Mouse (Mus musculus): ENCODE measurements around the gene Gm7544.
"Not testable (repeated sequence)": the region's sequence is repeated elsewhere in the genome, so short reads cannot be mapped to it uniquely, and the experiment has no call there.

Gm7544 gene

DNA sequence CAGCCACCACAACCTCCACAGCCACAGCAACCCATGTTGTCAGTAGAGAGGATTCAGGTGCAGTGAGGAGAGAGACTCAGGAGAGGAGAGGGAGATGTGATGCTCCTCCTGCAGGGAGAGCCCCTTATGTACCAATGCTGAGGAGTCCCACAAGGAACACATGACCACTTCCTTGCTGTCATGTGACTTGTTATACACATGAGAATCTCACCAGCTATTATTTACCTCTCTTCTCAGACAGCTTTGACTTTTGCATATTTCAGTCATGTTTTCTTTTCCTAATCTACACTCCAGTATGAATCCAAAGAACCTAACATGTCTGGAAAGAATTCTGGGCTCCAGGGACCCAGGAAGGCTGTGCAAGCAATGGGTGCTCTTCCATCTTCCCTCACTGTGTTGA lies at the start of gene Gm7544:
TSS of gene Gm7544 (minus strand) at position 101 of the 400 bp plus-strand sequence.
- in situ Hi-C loops (cut with MseI, MboI): not testable (repeated sequence)

DNA sequence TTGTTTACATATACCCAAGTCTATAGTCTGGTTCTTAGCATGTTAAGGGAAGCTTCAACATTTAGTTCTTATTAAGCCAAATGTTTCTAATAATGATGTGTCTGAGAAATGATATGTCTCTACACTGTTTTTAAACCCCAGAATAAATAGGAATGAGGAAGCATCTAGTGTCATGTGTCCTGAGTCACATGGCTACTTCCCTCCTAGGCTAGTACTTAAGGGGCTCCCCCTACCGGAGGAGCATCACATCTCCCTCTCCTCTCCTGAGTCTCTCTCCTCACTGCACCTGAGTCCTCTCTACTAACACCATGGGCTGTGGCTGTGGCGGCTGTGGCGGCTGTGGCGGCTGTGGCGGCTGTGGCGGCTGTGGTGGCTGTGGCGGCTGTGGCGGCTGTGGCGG lies 44.5 kb upstream of the Gm7544 start, which contains the start of gene Gm47959:
TSS of gene Gm47959 (plus strand) at position 243 of the 400 bp plus-strand sequence.
- in situ Hi-C loops (cut with MseI, MboI): not testable (repeated sequence)

DNA sequence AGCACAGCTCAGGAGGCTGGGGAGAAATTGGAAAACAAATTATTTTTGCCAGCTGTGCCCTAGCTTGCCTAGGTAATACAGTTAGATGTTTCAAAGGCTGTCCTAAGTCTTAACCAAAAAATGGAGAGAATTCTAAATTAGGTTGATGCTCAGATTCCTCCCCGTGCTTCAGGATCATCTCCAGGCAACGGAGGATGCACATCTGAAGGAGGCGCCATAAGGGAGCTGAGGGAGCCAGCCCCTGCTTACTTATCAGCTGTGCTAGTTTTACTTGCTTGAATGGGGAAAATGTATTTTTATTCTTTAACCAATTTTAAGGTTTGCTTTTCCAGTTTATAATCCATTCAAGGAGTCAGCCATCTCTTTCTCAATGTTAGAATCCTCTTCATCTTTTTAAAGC lies 38.1 kb upstream of the Gm7544 start:
- in situ Hi-C loops (cut with MseI, MboI): loop anchor here in 1 of 2 experiments (25.0 kb wide), 1 partner anchor 432 kb away; no protein-coding TSS in a partner anchor

DNA sequence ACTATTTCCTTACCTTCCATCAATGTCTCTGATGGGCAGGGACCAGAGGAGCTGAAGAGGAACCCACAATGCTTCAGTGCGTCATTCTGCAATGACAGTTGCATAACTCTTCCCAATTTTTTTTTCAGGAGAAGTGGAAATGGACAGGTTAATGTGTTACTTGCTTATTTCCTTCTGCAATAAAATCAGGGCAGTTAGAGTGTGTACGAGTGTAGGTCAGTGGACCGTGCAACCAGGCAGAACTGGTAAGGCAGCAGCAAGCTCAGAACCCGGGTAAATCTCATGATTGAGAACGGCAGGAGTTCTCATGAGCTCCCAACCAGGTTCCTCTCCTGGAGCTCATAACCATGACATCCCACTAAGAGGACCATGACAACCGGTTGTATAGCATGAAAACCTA lies 36.3 kb upstream of the Gm7544 start:
- in situ Hi-C loops (cut with MseI, MboI): loop anchor here in 1 of 2 experiments (25.0 kb wide), 1 partner anchor 430 kb away; no protein-coding TSS in a partner anchor

DNA sequence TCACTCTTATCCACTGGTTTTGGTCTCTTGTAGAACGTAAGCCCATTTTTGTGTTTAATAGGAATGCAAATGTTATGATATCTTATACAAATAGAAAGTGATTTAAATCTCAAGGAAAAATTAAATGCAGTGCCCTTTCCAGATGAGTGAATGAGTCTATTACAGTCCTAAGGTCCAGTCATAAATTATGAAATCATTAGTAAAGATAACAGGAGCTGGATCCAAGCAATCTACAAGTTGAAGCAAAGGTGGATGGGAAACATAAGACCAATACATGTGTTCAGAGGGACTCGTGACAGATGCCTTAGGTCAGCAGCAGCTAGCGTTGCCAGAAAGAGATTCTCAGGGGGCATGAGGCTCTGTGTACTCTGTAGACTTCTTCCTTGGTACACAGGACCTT lies 35.8 kb upstream of the Gm7544 start:
- in situ Hi-C loops (cut with MseI, MboI): loop anchor here in 1 of 2 experiments (25.0 kb wide), 1 partner anchor 429 kb away; no protein-coding TSS in a partner anchor

DNA sequence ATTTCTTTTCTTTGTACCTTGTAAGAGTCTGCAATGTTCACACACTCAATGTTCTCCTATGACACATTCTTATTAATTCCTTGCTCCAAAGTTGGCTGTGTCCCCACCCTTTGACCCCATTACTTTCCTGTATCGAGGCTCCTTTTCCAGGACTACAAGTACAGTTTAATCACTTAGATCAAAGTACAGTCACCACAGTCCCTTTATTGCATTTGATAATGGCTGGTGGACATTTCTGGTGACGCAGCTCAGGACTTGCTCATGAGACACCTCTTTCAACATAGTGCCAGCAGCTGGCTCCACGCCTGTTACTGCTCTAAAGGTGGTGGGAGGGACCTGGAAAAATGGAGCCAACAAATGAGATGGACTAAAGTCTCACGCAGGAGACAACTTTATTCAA lies 35.2 kb upstream of the Gm7544 start:
- in situ Hi-C loops (cut with MseI, MboI): loop anchor here in 1 of 2 experiments (25.0 kb wide), 1 partner anchor 429 kb away; no protein-coding TSS in a partner anchor

DNA sequence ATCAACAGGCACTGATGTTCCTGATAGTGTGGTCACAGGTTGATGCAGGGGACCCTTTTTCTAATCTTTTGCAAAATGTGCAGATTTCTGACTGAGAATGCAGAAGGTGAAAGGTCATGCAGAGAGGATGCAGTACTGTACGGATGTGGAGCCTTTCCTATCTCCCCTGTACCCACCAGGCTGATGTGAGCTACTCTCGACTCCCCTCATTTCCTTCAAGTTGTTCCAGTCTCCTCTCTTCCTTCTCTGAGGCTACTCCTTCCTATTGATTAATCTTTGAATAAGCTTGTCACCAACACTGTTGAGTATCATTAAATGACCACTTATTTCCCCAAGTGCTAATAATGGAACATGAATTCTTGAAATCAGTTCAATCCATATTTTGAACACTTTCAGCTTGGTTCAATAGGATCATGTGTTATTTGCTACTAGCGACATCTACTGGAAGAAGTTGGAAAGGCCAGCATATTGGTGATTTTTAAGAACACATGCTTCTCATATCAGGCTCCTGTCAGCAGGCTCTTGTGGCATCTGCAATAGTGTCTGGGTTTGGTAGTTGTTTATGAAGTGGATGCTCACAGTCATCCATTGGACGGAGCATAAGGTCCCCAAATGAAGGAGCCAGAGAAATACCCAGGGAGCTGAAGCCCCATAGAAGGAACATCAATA lies 31.9 kb upstream of the Gm7544 start:
- in situ Hi-C loops (cut with MseI, MboI): loop anchor here in 1 of 2 experiments (10.0 to 25.0 kb wide), 2 partner anchors 203 to 425 kb away; no protein-coding TSS in a partner anchor

DNA sequence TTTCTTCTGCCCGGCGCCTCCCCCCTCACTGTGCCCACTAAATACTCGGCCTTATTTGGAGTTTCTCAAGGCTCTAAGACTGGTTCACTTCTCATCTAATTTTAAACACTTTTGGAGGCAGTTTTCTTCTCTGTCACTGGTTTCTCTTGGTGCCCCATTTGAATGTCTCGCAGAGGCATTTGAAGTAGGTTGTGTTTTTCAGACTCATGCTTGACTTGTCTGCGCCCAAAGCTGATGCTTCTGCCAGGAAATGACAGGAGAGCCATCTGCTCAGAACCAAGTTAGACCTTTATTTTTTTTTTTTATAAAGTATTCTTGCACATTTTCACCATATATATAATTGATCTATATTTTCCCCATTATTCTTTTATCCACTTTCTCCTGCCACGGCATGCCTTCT lies 30.9 kb upstream of the Gm7544 start:
- in situ Hi-C loops (cut with MseI, MboI): loop anchor here in 1 of 2 experiments (10.0 to 25.0 kb wide), 2 partner anchors 202 to 424 kb away; no protein-coding TSS in a partner anchor

DNA sequence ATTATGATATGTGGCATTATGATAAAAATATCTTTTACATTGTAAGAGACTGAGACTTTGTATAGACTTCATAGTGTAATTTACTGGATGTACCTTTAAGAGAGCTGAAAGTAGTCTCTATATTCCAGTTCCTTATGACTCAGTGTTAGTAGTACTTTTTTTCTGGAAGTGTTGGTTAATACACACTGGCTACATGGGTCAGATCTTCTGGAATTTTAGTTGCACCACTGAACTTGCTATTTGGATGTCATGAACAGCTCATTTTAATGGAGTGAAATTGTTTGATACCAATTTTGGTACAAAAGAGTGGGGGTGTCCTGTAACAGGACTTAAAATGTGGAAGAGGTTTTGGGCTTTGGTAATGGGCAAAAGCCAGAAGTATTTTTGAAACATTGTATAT lies 22.0 kb upstream of the Gm7544 start:
- in situ Hi-C loops (cut with MseI, MboI): loop anchor here (5.0 to 25.0 kb wide), 2 partner anchors 186 to 416 kb away; no protein-coding TSS in a partner anchor

DNA sequence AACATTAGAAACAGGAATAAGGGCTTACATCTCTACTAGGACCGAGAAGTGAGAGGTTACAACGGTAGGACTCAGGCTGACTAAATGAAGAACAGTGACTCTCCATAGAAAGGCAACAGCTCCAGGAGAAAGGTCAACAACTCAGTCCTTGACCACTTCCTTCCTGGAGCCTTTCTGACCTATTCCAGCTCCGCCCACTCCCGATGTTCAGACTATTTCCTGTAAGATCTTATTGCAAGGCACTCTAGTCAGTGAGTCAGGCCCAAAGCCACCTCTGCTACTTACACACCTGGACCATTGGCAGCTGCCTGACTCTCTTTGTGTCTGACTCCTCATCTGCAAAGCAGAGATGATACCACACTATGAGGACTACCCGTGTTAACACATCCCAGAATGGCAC lies 19.9 kb upstream of the Gm7544 start:
- in situ Hi-C loops (cut with MseI, MboI): loop anchor here (5.0 to 25.0 kb wide), 2 partner anchors 183 to 413 kb away; no protein-coding TSS in a partner anchor

DNA sequence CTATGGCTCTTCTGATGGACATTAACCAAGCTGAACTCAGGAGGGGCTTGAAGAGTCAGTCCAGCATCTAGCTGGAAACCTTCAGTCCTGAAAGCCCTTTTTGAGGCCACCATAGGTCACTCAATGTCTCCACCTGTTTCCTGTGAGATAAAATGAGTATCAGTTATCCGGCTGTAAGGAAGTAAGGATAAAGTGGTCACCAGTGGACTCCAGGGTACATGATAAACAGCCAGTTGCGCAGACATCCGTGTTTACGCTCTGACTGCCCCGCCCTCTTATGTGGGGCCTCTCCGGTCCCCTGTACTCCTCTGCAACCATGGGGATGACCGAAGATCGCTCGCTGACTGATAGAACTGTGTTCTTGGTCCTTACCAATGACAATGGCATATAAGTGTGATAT lies 18.5 kb upstream of the Gm7544 start:
- in situ Hi-C loops (cut with MseI, MboI): no loop called here

DNA sequence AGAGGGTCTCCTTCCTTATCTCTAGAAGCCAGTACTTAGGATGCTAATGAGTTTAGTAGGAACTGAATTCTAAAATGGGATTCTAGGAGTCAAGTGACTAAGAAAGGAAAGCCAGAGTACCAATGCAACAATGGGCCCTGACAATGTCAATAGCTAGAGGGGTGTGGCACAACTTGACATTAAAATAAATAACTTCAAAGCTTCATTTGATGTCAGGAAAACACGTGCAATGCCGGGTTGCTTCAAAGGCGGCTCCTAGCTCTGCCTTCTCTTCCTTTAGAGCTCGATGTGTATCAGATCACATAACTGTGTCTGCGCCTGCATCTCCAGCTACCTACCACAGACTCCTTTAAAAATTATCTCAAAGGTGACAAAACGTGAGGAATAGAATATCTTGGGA lies 18.1 kb upstream of the Gm7544 start:
- in situ Hi-C loops (cut with MseI, MboI): no loop called here

DNA sequence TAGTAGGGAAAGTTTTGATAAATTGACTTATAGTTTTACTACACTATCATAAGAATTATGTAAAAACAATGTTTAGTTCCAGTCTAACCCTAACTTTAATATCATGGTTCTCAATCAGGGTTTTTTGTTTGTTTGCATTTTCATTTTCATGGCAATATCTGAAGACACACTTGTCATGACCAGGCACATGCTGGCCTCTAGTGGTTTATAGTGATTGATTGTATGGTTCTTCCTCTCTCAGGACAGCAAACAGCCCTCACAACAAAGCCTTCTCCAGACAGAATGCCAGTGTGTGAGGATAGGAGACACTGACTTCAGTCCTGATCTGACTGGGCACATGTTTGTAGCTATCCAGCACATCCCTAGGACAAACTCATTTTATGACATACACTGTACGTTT lies 17.4 kb upstream of the Gm7544 start:
- in situ Hi-C loops (cut with MseI, MboI): no loop called here

DNA sequence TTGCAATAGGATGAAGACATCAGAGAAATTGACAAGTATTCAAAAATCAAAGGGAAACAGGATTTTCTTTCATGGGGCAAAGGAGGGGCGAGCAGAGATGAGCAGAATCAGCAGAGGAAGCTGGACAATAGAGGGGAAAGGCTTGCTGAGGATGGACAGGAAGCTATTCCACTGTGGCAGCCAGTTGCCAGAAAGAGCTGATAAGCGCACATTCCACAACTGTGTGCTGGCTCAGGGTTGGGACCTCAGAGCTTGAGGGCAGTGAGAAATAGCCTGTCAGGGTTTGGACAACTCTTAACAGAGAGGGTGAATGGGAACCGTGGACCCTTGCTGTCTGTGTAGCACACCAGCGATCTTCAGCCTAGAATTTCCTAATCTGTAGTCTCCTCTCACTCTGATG lies 16.2 kb upstream of the Gm7544 start:
- in situ Hi-C loops (cut with MseI, MboI): no loop called here

DNA sequence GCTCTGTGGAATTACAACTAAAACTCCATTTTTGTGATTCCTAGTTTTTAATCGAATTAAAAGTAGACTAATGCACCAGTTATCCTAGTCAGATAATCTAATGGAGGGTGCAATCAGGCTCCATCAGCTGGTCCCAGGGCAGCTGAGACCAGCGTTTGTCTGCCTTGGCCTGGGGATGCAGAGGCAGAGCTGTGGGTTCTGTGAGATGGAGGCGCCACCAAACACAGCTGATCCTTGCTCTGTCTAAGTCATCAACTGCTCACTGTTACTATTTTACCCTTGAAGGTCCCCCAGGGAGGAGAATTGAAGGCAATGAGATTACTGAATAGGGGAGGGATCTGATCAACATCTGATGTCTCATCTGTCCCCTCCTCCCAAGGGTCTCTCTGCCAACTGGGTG lies 10.6 kb upstream of the Gm7544 start:
- in situ Hi-C loops (cut with MseI, MboI): no loop called here

DNA sequence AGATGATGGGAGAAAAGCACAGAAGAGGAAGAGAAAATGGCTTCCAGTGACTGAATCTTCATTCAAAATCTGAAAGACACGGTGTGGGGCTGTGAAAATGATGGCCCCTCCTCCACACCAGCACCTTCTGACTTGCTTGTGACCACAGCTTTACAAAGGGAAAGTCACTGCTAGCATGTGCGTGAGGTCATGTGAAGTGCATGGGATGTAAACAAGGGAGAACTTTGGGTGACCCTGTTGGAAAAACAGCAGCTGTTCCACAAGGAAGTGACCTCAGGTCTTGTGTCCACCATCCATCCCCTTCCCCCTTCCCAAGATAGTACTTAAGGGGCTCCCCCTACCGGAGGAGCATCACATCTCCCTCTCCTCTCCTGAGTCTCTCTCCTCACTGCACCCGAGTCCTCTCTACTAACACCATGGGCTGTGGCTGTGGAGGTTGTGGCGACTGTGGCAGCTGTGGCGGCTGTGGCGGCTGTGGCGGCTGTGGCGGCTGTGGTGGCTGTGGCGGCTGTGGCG lies 4.1 kb upstream of the Gm7544 start, which contains the start of gene Gm47955:
TSS of gene Gm47955 (plus strand) at position 417 of the 516 bp plus-strand sequence.
- in situ Hi-C loops (cut with MseI, MboI): no loop called here

DNA sequence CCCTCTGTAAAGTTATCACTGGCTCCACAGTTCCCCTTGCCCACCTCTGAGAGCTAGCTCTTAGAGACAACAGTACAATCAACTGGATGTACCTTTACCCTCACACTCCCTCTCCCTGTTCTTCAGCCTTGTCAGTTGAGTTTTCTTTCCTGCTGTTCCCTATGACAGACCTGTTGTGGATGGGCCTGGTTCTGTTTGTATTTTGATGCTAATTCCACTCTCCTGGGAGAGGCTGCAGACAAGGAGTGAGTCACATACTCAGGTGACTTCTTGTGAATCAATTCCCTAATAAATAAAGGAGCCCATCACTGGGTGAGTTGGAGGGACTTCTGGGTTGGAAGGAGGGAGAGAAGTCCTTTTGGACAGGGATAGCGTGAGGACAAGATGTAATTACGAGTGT lies 7.2 kb downstream of the Gm7544 start:
- in situ Hi-C loops (cut with MseI, MboI): no loop called here

DNA sequence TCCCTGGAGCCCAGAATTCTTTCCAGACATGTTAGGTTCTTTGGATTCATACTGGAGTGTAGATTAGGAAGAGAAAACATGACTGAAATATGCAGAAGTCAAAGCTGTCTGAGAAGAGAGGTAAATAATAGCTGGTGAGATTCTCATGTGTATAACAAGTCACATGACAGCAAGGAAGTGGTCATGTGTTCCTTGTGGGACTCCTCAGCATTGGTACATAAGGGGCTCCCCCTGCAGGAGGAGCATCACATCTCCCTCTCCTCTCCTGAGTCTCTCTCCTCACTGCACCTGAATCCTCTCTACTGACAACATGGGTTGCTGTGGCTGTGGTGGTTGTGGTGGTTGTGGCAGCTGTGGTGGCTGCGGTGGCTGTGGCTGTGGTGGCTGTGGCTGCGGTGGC lies 9.8 kb downstream of the Gm7544 start:
- in situ Hi-C loops (cut with MseI, MboI): not testable (repeated sequence)

DNA sequence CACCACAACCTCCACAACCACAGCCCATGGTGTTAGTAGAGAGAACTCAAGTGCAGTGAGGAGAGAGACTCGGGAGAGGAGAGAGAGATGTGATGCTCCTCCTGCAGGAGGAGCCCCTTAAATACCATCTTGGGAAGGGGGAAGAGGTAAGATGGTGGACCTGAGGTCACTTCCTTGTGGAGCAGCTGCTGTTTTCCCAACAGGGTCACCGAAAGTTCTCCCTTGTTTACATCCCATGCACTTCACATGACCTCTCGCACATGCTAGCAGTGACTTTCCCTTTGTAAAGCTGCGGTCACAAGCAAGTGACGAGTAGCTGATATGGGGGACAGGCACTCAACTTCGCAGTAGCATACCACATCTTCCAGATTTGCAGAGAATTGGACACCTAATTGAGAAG lies 12.5 kb downstream of the Gm7544 start, which contains the start of gene A030003K21Rik:
TSS of gene A030003K21Rik (minus strand) at position 94 of the 400 bp plus-strand sequence.
- in situ Hi-C loops (cut with MseI, MboI): not testable (repeated sequence)

DNA sequence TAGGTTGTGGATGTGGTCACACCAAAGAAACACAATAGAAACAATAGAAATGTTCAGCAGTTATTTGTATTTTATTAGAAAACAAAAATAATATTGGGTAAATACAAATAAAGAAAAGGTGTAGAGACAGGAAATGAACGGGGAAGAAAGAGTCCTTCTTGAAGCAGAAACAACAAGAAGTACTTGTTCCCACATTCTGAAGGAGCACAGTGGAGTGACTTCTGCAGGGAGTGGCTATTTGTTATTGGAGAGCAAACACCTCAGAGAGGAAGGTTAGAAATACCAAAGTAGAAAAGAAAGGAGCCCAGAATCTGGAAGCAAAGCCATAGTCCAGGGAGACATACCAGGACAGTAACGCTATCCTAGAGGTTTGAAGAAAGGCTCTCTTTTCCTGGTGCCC lies 13.3 kb downstream of the Gm7544 start:
- in situ Hi-C loops (cut with MseI, MboI): not testable (repeated sequence)

DNA sequence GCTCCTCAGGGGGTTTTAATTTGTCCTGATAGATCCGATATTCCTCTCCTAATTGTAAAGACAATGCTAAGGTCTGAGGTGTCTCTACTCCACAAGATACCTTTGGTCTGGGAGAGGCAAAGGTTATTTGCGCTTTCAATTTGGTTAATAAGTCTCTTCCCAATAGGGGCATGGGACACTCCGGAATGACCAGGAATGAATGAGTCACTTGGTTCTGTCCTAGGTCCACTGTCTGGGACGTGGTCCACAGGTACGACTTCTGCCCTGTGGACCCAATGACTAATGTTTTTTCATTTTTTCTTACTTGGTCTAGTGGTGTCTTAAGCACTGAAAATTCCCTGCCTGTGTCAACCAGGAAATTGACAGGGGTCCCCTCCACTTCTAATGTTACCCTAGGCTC lies 17.1 kb downstream of the Gm7544 start:
- in situ Hi-C loops (cut with MseI, MboI): no loop called here

DNA sequence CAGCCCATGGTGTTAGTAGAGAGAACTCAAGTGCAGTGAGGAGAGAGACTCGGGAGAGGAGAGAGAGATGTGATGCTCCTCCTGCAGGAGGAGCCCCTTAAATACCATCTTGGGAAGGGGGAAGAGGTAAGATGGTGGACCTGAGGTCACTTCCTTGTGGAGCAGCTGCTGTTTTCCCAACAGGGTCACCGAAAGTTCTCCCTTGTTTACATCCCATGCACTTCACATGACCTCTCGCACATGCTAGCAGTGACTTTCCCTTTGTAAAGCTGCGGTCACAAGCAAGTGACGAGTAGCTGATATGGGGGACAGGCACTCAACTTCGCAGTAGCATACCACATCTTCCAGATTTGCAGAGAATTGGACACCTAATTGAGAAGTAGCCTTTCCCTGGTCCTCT lies 24.5 kb downstream of the Gm7544 start, which contains the start of gene Gm6217:
TSS of gene Gm6217 (minus strand) at position 74 of the 400 bp plus-strand sequence.
- in situ Hi-C loops (cut with MseI, MboI): not testable (repeated sequence)

DNA sequence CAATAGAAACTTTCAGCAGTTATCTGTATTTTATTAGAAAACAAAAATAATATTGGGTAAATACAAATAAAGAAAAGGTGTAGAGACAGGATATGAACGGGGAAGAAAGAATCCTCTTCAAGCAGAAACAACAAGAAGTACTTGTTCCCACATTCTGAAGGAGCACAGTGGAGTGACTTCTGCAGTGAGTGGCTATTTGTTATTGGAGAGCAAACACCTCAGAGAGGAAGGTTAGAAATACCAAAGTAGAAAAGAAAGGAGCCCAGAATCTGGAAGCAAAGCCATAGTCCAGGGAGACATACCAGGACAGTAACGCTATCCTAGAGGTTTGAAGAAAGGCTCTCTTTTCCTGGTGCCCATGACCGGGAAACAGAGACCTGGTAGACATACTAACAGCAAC lies 25.3 kb downstream of the Gm7544 start:
- in situ Hi-C loops (cut with MseI, MboI): not testable (repeated sequence)

All from mouse trophoblast stem cell (cell line).